Mouse (Mus musculus): ENCODE data around the gene Cdk5r1.
A peak's percentile ranks its signal among the peaks of the same experiment; 100 is the strongest.
"Not testable (repeated sequence)": the region's sequence is repeated elsewhere in the genome, so short reads cannot be mapped to it uniquely, and the experiment has no call there.

Gene Cdk5r1

GRCm38 (mm10) chr11:80476222-80477189, at the start of gene Cdk5r1:
Gene Cdk5r1 (plus strand): TSS chr11:80477023.
- DNase-seq (ENCODE audit: low read depth) = peak; percentile 96

- DNase-seq (ENCODE audit: low read depth) = peak; percentile 95
Observed at GRCm38 (mm10) chr11:80428381-80429008, 48.3 kb upstream of the Cdk5r1 start, which contains the start of gene Psmd11. Gene Psmd11 (plus strand): TSS chr11:80428615.

DNA sequence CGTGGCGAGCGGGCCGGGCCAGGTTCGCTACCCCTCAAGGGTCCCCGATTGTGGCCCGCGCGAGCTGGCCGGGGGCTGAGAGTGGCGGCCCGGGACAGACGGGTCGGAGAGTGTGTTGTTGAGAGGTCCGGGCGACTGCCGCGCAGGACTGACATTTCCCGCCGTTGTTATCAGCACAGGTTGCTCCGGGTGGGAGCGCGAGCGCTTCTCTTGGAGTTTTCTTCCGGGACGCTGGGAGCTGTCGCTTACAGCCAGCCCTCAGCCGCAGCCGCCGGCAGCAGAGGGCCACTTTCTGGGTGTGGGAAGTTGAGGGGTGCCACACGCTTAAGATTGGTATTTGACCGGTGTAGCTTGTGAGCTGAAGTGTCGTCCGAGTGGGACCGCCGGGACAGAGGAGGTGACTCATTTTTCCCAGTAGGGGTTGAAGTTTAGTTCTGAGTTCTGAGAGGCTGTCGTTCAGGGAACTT, 47.8 kb upstream of the Cdk5r1 start:
- DNase-seq (ENCODE audit: low read depth) = peak; percentile 52

- DNase-seq (ENCODE audit: low read depth) = no peak
Observed at GRCm38 (mm10) chr11:80429500-80430166, 47.2 kb upstream of the Cdk5r1 start.

- DNase-seq (ENCODE audit: low read depth) = no peak
Observed at GRCm38 (mm10) chr11:80430366-80430910, 46.4 kb upstream of the Cdk5r1 start.

GRCm38 (mm10) chr11:80446916-80447315, 29.9 kb upstream of the Cdk5r1 start:
- DNase-seq (ENCODE audit: low read depth) = no peak

- DNase-seq (ENCODE audit: low read depth) = no peak
Observed at GRCm38 (mm10) chr11:80449859-80450258, 27.0 kb upstream of the Cdk5r1 start.

GRCm38 (mm10) chr11:80452242-80452641, 24.6 kb upstream of the Cdk5r1 start:
- DNase-seq (ENCODE audit: low read depth) = no peak

DNA sequence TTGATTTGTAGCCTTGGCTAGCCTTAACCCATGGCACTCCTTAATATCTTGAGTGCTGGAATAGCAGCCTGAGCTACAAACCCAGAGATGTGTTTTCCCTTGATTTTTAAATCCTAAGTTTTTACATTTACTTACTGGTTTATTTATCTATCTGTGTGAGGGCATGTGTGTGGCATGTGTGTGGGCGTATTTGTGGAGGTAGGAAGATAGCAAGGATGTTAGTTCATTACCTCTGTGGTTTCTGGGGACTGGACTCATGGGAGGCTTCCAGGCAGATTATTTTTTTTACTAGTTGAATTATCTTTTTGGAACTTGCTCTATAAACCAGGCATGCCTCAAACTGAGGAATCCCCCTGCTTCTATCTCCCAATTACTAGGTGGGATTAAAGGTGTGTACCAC, 23.6 kb upstream of the Cdk5r1 start:
- DNase-seq (ENCODE audit: low read depth) = no peak

DNA sequence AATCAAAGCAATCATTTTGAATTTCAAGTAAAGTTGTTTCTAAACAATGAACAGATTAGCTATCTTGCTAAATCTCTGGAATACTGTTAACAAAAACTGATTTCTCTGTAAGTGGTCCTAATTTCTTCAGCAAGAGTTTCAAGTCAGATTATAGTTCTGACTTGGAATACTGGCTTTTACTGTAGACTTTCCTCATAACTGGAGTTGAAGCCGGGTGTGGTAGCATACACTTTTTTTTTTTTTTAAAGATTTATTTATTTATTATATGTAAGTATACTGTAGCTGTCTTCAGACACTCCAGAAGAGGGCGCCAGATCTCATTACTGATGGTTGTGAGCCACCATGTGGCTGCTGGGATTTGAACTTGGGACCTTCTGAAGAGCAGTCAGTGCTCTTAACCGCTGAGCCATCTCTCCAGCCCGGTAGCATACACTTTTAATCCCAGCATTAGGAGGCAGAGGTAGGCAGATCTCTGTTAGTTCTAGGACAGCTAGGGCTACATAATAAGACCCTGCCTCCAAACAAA, 13.2 kb upstream of the Cdk5r1 start:
- not testable (repeated sequence) for DNase-seq (ENCODE audit: low read depth)

- DNase-seq (ENCODE audit: low read depth) = no peak
Observed at GRCm38 (mm10) chr11:80471836-80472605, 4.8 kb upstream of the Cdk5r1 start.

DNA sequence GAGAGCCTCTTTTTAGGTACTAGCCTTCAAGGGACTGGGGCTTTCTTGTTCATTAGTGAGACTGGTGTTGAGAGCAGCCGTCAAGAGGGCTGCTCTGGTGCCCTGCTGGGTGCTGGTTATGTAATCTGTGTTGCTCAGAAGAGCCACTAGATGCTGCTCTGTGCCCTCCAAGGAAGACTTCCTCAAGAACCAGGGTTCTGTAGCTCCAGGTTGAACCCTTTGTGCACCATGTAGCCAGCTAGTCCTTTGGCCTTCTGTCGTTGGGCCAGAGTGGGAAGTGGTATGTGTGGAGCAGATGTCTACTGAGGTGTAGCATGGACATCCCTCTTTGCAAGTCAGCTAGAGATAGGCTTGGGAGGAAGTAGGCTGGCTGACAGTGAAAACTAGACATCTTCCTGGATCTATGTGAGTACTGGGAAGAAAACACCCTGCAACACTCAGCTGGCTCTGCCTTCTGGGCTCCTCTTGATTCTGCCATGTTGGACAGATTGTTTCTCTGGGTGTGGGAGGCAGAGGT, 2.6 kb upstream of the Cdk5r1 start:
- peak; percentile 38 for DNase-seq (ENCODE audit: low read depth)

DNA sequence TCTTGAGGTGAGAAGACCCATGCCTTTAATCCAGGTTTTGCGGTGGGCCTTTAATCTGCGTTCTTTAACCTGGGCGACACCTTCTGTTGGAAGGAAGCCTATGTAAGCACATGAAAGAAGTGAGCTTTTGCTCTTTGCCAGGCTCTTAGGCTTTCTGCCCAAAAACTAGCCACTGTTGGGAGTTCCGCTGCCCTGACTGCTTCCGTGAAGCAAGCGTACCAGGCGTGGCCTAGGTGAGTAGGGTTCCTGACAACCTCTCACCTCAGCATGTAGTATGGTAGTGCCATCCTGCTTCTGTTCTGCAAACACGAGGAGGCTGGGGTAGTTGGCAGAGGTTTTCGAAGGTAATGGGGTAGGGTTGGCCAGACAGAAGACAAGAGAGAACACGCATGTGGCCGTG, 2.0 kb upstream of the Cdk5r1 start:
- no peak for DNase-seq (ENCODE audit: low read depth)

DNA sequence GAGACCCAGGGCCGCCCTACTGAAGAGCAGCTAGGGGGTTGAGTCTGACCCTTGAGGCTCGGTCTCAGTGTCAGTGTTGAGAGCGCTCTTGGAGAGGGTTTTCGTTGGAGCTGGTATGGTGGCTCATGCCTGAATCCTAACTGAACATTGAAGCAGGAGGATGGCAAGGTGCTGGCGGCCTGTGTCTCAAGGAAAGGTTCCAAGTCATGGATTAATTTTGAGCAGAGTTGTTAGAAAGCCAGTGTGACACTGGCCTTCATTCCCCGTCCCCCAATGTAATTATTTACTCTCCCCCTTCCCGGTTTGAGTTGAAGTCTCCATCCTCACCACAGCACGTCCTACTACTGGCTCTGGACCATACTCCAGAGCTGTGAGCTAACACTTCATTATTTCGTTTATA, 1.3 kb upstream of the Cdk5r1 start:
- peak; percentile 15 for DNase-seq (ENCODE audit: low read depth)

- DNase-seq (ENCODE audit: low read depth) = peak; percentile 20
Observed at GRCm38 (mm10) chr11:80477341-80478199, 747 bp downstream of the Cdk5r1 start.

DNA sequence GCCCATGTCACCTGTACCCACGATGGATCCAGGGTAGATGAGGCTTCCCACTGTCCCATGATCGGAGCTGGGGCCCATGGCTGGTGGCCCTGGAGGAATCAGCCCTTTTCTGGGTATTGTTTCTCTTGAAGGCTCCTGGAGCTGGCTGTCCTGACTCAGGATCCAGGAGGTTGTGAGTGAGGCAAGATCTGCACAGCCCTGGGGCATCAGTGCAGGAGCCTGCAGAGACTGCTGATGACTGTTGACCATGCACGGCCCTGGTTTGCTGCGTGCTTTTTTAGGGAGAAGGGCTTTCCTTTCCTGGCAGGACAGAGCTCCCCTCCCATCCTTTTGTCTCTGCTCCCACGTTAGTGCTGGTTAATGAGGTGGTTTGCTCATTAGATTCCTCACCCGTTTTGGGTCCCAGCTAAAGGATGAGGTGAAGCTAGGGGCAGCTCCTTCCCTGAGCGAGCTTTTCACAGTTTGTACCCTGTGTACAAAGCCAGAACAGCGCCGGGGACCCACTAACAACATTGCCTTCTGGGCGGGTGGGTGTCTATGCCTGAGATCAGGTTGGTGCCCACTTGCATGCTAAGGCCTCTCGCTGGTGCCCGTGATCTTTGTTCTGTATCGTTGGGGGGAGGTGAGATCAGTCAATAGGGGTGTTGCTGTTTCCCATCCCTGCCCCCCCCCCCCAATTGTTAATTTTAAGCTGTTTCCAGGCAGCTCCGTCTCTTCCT, 2.0 kb downstream of the Cdk5r1 start:
- DNase-seq (ENCODE audit: low read depth) = no peak

DNA sequence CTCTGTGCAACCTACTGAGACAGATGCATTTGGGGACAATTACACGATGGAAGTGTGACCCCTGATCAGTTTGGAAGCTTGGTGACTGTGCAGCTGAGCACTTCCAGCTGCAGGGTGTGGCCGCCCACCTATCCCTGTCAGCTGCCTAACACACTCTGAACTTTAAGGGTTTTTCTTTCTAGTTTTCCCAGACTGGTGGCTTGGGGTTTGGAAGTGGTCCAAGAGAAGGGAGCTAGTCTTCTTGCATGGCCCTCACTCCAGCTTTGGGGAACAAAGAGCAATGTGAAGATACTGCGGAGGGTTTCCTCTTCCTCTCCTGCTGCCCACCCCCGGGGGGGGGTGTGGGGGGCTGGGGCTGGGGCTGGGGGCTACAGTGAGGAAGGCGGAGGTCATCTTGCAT, 2.6 kb downstream of the Cdk5r1 start:
- no peak for DNase-seq (ENCODE audit: low read depth)

DNA sequence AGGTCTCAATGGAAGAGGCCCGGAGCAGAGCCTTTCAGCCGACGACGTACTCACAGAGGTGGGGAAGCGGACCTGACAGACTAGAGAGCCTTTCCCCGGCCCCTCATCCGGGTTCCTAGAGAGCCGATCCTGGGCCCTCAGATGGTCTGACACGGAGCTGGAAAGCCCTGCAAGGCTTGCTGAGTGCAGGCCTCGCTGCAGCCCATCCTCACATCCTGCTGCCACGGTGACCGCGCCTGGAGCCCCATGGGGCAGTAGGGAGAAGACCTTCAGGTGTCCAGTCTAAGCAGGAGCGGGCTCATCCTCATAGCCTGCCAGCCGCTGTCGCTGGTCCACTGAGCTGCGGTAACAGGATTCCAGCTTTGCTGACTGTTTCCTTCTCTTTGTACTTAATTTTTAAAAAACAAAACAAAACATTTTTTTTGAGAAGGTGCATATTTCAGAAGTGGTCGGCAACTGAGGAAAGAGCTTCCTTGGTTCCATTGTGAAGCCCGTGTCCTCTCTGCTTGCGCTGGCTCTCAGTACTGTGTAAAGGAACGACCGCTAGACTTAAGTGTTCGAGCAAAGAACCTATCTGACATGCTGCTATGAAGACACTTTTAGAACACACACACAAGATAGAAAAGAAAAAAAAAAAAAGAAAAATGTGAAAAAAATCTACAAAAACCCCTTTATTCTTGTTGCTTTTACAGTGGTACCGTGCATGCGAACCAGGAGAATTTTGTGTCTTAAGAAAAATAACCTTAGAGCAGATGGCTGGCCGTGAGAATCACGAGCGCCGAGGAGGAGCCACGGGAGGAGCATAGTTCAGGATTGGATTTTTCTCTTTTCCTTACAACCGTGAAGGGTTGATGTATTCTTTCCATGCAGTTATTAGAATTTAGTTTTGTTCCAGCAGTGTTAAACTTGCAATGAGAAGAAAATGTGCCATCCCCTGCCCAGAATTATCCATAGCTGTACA, 3.4 kb downstream of the Cdk5r1 start:
- no peak for DNase-seq (ENCODE audit: low read depth)
